Mouse (Mus musculus) heart, embryonic 12.5 days (tissue): ENCODE measurements at regions not wholly inside any gene's neighbourhood (a gene's known extent, or its start where the extent isn't known, plus 50 kb on each side); places are given as distances from the start of the nearest gene placed in this dataset.

Source experiments
- ATAC-seq: fragments of 200-750 bp; cut with Nextera tagmentation; 2 replicates; pipeline ENCODE4 v1.8.0; 2017; ENCODE audit warnings: moderate TSS enrichment, moderate library complexity; ENCODE audit not compliant: insufficient number of reproducible peaks, low FRiP score
- H3K27ac ChIP-seq: fragments of 300-500 bp; sonication (generic); 2 replicates; pipeline ENCODE4 v1.5.1; 2016; ENCODE audit warnings: mild to moderate bottlenecking, moderate library complexity; ENCODE audit not compliant: poor library complexity, severe bottlenecking
- H3K27me3 ChIP-seq: fragments of 300-500 bp; sonication (generic); replicated peaks from 2 replicates; pipeline ENCODE4 v1.6.1; 2016; ENCODE audit warnings: mild to moderate bottlenecking, moderate library complexity
- H3K36me3 ChIP-seq: fragments of 300-500 bp; sonication (generic); 2 replicates; pipeline ENCODE4 v1.6.1; 2016; ENCODE audit warnings: mild to moderate bottlenecking, moderate library complexity
- H3K4me1 ChIP-seq: fragments of 300-500 bp; sonication (generic); replicated peaks from 2 replicates; pipeline ENCODE4 v1.6.1; 2016; ENCODE audit warnings: mild to moderate bottlenecking
- H3K4me2 ChIP-seq: fragments of 300-500 bp; sonication (generic); 2 replicates; pipeline ENCODE4 v1.6.1; 2016; ENCODE audit warnings: mild to moderate bottlenecking, moderate library complexity
- H3K4me3 ChIP-seq: fragments of 300-500 bp; sonication (generic); 2 replicates; pipeline ENCODE4 v1.5.1; 2016; ENCODE audit warnings: mild to moderate bottlenecking
- H3K9ac ChIP-seq: fragments of 300-500 bp; sonication (generic); 2 replicates; pipeline ENCODE4 v1.6.1; 2016; ENCODE audit warnings: mild to moderate bottlenecking, moderate library complexity
- H3K9me3 ChIP-seq: fragments of 300-500 bp; sonication (generic); replicated peaks from 2 replicates; pipeline ENCODE4 v1.6.1; 2016; ENCODE audit warnings: mild to moderate bottlenecking, moderate library complexity
- WGBS: fragments of 180-500 bp; shearing (Covaris S2); methylation state at CpG from one replicate; pipeline ENCODE4 v1.1.7; 2016; 5-methylcytosine and 5-hydroxymethylcytosine counted together

GRCm38 (mm10) chr1:81637357-81637756 is 560.6 kb downstream of the Nyap2 start:
- ATAC-seq, result no peak
- Histone ChIP-seq H3K4me3 (no peak overlapping the region), H3K4me2 (no peak overlapping the region), H3K4me1 (no peaks in the 10 kb centered on the region), H3K27me3 (no peaks in the 10 kb centered on the region), H3K36me3 (no peaks in the 10 kb centered on the region), H3K27ac (no peak overlapping the region), H3K9me3 (no peaks in the 10 kb centered on the region), H3K9ac (no peak overlapping the region)
- 78% methylated on average over 5 of the region's 5 CpGs for WGBS

DNA sequence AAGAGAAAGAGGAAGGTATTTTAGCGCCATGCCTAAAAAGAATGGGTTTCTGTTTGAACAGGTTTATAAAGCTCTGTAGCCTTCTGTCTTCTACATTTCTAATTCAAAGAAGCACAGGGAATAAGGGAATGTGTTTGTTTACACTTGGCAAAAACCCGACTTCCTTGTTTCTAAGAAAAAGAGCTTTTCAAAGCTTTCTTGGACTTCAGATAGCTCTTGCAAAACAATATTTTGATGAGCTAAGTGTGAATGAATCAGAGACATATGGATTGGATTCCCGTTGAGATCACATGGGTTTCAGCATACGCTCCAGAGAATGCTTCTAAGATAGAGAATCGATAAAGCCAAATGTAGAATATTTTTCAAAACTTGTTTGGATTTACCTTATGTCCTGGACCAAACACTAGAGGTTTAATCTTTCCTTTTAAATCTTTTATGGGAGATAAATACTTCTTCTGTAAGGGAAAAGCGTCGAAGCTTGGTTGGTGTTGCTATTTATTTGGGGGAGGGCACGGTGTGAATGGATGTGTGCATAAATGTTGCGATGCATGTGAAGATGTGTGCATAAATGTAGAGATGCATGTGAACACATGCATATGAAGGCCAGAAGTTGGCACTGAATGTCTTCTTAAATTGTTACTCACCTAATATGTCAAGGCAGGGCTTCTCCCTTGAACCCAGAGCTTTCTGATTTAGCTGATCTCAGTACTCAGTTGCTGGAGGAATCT is 576.4 kb downstream of the Nyap2 start:
- no peak overlapping the region for H3K27ac ChIP-seq
- H3K36me3 ChIP-seq, result no peaks in the 10 kb centered on the region
- no peak overlapping the region for H3K4me2 ChIP-seq
- no peak for ATAC-seq
- no peaks in the 10 kb centered on the region for H3K4me1 ChIP-seq
- H3K27me3 ChIP-seq, result no peaks in the 10 kb centered on the region; the same call in 1 of the 2 replicates
- no peak overlapping the region for H3K9ac ChIP-seq
- no peaks in the 10 kb centered on the region for H3K9me3 ChIP-seq
- 82% methylated on average over 9 of the region's 9 CpGs for WGBS
- H3K4me3 ChIP-seq, result no peak overlapping the region

DNA sequence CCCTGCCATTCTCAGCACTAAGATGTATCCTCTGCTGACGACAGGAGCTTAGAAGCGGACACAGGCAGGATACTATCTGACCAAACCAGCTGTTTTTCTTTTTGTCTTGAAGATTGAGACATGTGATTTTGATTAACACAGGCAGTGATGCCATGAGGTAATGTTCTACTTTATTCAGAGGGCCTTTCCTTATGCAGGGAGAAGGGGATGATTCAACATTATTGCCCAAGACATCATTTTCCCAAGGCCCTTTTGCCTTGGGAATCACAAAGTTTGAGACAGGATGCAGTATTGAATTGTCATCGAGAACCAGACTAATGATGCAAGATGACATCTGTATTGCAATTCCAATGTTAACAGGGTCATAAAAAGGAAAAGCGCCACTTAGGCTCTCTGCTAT is 571.7 kb upstream of the Gm9747 start:
- Histone ChIP-seq H3K4me1 (no peaks in the 10 kb centered on the region), H3K27ac (no peak overlapping the region), H3K9ac (no peak overlapping the region), H3K27me3 (no peaks in the 10 kb centered on the region), H3K9me3 (no peaks in the 10 kb centered on the region), H3K36me3 (no peaks in the 10 kb centered on the region), H3K4me3 (no peak overlapping the region), H3K4me2 (no peak overlapping the region)
- ATAC-seq, result no peak
- 63% methylated on average over 4 of the region's 4 CpGs for WGBS

- Histone ChIP-seq H3K9me3 (no peaks in the 10 kb centered on the region), H3K36me3 (no peaks in the 10 kb centered on the region), H3K4me3 (no peak overlapping the region), H3K27ac (no peak overlapping the region), H3K27me3 (no peaks in the 10 kb centered on the region), H3K9ac (no peak overlapping the region), H3K4me1 (no peaks in the 10 kb centered on the region), H3K4me2 (no peak overlapping the region)
- 84% methylated on average over 2 of the region's 2 CpGs for WGBS
- ATAC-seq, result no peak
Measured at GRCm38 (mm10) chr1:81671142-81671541, 561.8 kb upstream of the Gm9747 start.

DNA sequence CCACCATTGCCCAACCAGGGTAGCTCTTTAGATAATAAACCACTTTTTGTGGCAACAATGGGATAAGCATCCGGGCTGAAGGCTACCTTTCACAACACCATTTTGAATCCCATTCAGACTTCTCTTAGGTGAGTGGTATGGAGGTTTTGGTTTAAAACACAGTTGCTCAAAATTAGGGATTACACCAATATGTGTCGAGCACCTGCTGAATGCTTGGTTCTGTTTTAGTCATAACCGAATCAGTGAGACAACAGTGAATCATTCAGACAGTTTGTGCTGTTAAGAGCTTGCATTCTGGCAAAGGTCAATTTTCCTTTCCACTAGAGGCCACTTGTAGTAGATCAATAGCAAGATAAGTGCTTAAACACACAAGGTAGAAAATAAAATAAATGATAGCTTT is 561.2 kb upstream of the Gm9747 start:
- H3K9ac ChIP-seq, result no peak overlapping the region
- no peak overlapping the region for H3K4me2 ChIP-seq
- no peak overlapping the region for H3K27ac ChIP-seq
- no peaks in the 10 kb centered on the region for H3K27me3 ChIP-seq
- no peaks in the 10 kb centered on the region for H3K9me3 ChIP-seq
- H3K36me3 ChIP-seq, result no peaks in the 10 kb centered on the region
- H3K4me3 ChIP-seq, result no peak overlapping the region
- WGBS, result 77% methylated on average over 3 of the region's 3 CpGs
- no peak for ATAC-seq
- no peaks in the 10 kb centered on the region for H3K4me1 ChIP-seq

GRCm38 (mm10) chr1:81675576-81676342 is 557.2 kb upstream of the Gm9747 start:
- no peak overlapping the region for H3K27ac ChIP-seq

DNA sequence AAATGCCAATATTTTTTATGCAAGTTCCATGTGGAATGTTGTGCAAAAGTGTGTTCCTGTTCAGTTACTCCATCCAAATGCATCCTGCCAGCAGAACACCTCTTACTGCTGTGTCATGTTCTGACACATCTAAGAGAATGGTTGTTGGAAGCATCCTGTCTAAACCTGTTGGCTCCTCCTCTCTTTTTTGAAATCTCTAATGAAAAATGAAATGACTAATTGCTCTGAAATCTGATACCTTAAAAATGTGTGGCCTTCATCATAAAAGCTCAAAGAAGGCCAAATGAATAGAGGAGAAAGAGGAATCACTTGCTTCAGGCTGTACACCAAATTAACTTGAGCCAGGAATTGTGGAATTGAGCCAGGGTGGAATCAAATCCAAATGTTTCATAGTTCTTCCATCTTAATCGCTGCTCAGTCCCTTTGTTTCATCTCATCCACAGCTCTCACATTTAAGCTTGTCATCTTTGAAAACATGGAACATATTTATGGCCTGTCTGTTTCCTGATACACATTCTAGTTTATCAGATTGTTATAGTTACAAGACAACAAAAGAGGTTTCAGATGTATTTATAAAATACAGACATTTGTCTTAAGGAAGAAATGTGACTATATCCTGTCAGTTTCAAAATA is 555.0 kb upstream of the Gm9747 start:
- H3K9me3 ChIP-seq, result no peaks in the 10 kb centered on the region; the same call in 1 of the 2 replicates
- no peak overlapping the region for H3K27ac ChIP-seq
- no peak overlapping the region for H3K9ac ChIP-seq
- no peaks in the 10 kb centered on the region for H3K27me3 ChIP-seq
- H3K4me3 ChIP-seq, result no peak overlapping the region
- H3K4me2 ChIP-seq, result no peak overlapping the region
- 72% methylated on average over 1 of the region's 1 CpGs for WGBS
- H3K36me3 ChIP-seq, result no peaks in the 10 kb centered on the region
- H3K4me1 ChIP-seq, result no peaks in the 10 kb centered on the region
- ATAC-seq, result no peak

More at GRCm38 (mm10) chr1:81675576-81676342, 557.2 kb upstream of the Gm9747 start:
- Histone ChIP-seq H3K36me3 (no peaks in the 10 kb centered on the region), H3K9me3 (no peaks in the 10 kb centered on the region; the same call in 1 of the 2 replicates), H3K27me3 (no peaks in the 10 kb centered on the region), H3K4me3 (no peak overlapping the region), H3K9ac (no peak overlapping the region), H3K4me2 (no peak overlapping the region), H3K4me1 (no peaks in the 10 kb centered on the region)
- ATAC-seq, result no peak
- 71% methylated on average over 5 of the region's 5 CpGs for WGBS

DNA sequence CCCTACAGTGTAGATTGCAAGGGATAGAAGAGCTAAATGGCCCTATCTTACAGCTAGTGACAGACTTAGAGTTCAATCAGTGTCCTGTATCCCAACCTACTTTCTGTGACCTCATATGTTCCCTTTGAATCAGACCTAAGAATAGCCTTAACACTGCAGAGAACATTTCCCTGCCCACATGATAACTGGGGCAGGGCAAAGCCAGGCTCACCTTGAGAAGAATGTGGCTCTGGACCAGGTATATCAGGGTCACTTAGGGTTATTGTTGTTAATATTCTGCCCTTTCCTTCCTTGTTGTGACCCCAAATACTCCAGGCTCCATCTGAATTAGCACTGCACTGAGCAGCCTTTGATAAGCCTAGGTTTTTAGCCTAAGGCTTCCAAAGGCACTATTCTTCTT is 536.8 kb upstream of the Gm9747 start:
- Histone ChIP-seq H3K4me2 (no peak overlapping the region), H3K27me3 (no peaks in the 10 kb centered on the region), H3K4me3 (no peak overlapping the region), H3K9ac (no peak overlapping the region), H3K4me1 (peaks cover 4% of the 10 kb centered on the region; the same call in 1 of the 2 replicates), H3K36me3 (no peaks in the 10 kb centered on the region), H3K27ac (no peak overlapping the region), H3K9me3 (0 out of 2 replicates have a peak, but pooled peaks cover 4% of the 10 kb centered on the region)
- ATAC-seq, result no peak

DNA sequence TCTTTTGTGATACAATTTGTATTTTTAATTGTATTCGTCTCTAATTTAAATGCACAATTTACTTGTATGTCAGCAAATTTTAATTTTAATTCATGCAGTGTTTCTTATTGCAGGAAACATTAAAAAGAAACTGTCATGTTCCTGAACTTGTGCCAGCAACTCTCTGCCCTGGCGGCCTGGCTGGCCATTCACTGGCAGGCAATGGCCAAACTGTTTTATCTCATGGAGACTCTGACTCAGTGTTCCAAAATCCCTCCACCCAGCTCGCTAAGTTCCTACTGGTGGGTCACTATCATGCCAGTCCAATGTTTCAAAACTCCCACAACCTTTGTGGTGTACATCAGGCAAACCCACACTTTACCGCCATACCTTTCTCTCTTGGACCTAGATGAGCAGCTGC is 523.7 kb upstream of the Gm9747 start:
- 73% methylated on average over 4 of the region's 4 CpGs for WGBS
- no peaks in the 10 kb centered on the region for H3K9me3 ChIP-seq
- no peaks in the 10 kb centered on the region for H3K4me1 ChIP-seq
- no peaks in the 10 kb centered on the region for H3K27me3 ChIP-seq
- no peak overlapping the region for H3K9ac ChIP-seq
- no peaks in the 10 kb centered on the region for H3K36me3 ChIP-seq
- no peak overlapping the region for H3K4me2 ChIP-seq
- H3K27ac ChIP-seq, result no peak overlapping the region
- ATAC-seq, result no peak
- no peak overlapping the region for H3K4me3 ChIP-seq

- no peaks in the 10 kb centered on the region for H3K4me1 ChIP-seq
- 82% methylated on average over 6 of the region's 6 CpGs for WGBS
- H3K4me3 ChIP-seq, result no peak overlapping the region
- no peaks in the 10 kb centered on the region for H3K36me3 ChIP-seq
- ATAC-seq, result no peak
- H3K4me2 ChIP-seq, result no peak overlapping the region
- H3K27me3 ChIP-seq, result no peaks in the 10 kb centered on the region
- no peak overlapping the region for H3K9ac ChIP-seq
- no peaks in the 10 kb centered on the region for H3K9me3 ChIP-seq
- no peak overlapping the region for H3K27ac ChIP-seq
Measured at GRCm38 (mm10) chr1:81717091-81717490, 515.8 kb upstream of the Gm9747 start.

DNA sequence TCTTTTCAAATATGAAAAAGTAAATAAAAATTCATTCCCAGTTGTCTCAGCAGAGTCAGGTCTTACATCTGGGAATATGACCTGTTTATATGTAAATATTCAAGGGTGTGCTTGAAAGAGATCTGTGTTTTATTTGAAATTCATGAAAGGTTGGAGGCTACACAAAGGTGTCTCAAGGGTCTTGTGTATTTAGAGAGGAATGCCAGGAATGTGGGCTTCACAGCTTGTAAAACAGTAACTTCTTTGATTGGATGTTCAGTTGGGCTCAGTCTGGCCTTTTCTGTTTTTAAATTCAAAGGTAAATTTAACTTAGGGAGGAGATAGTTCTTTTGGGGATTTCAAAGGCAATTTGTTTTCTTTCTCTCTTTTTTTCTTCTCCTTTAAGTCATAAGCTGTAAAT is 514.7 kb upstream of the Gm9747 start:
- Histone ChIP-seq H3K27me3 (no peaks in the 10 kb centered on the region), H3K4me2 (no peak overlapping the region), H3K27ac (no peak overlapping the region), H3K4me1 (no peaks in the 10 kb centered on the region), H3K9ac (no peak overlapping the region), H3K36me3 (no peaks in the 10 kb centered on the region), H3K9me3 (no peaks in the 10 kb centered on the region), H3K4me3 (no peak overlapping the region)
- no peak for ATAC-seq
